Mouse (Mus musculus): ENCODE results near the gene Srrd.

- TF ChIP-seq CTCF (IDR thresholded peaks at IDR 0.05; ENCODE audit: control insufficient read depth, insufficient read depth, low read length), result no peak
- no peak for TF ChIP-seq POLR2A (IDR thresholded peaks at IDR 0.05; ENCODE audit: borderline replicate concordance, control insufficient read depth, low read depth, low read length)
These were observed 39.2 kb upstream of the Srrd start for GRCm38 (mm10) chr5:112382042-112382441.
